Comparison of ENCODE assay signal across 6 mouse cellular contexts in genomic region chr1:46201169-46201568, GRCm38 (mm10).
DNase-seq lines count a peak whose midpoint lies in the region.
"Not testable (repeated sequence)": the region's sequence is repeated elsewhere in the genome, so short reads cannot be mapped to it uniquely, and the experiment has no call there.

No protein-coding gene starts in this region.

- peak; percentile 39 for DNase-seq in brain, adult 2 months (ENCODE audit: low read depth, low spot score)
- peak; percentile 9 to 15 for DNase-seq in frontal cortex, postnatal 36 days (ENCODE audit: low spot score in 2 of 2)
- DNase-seq in left cerebral cortex, adult 18-20 months (ENCODE audit: low spot score in 2 of 2) = peak; percentile 1 to 9
- peak; percentile 4 to 30 for DNase-seq in left cerebral cortex, postnatal 25 days (ENCODE audit: low spot score in 2 of 2)
- DNase-seq in right cerebral cortex, adult 18-20 months = peak; percentile 12
- DNase-seq in right cerebral cortex, postnatal 25 days = peak; percentile 10

- intact Hi-C loops in left cerebral cortex, postnatal 25 days (cut with DNase I) = not testable (repeated sequence)

Comparison
In these comparisons a context has a peak if more than half of its experiments do, and no peak if none do; other contexts are left out.
1. Peak in every context shown above with its lines: DNase-seq.